Mouse (Mus musculus): ENCODE results near the gene Lect2.

DNA sequence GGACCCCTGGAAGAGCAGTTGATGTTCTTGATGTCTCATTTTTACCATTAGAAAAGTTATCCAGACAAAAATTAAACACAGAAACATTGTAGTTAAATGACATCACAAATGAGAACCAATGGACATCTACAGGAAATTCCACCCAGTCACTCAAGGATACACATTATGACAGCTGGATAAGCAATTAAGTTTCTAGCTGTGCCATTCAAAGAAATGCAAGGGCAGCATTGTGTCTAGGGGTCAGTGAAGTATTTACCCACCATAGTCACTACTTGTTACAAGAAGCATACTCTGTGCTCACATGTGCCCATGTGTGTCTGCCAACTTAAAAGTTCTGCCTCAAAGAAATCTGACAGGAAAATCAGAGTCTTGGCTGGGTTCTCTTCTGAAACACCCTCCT, 34.7 kb downstream of the Lect2 start:
- TF ChIP-seq EP300 (optimal IDR thresholded peaks at IDR 0.05) (no peak), CTCF (IDR thresholded peaks at IDR 0.05; ENCODE audit: low read depth) (no peak)

Measured in stomach, postnatal 0 days (tissue).